Mouse (Mus musculus) neural tube, embryonic 10.5 days (tissue): ENCODE data around the gene Csnk2a1.

Experiments
- DNase-seq: peaks from one replicate; pipeline ENCODE4 v3.0.0-alpha.2; 2017; ENCODE audit warnings: low spot score; ENCODE audit errors: extremely low spot score

The Csnk2a1 gene

DNA sequence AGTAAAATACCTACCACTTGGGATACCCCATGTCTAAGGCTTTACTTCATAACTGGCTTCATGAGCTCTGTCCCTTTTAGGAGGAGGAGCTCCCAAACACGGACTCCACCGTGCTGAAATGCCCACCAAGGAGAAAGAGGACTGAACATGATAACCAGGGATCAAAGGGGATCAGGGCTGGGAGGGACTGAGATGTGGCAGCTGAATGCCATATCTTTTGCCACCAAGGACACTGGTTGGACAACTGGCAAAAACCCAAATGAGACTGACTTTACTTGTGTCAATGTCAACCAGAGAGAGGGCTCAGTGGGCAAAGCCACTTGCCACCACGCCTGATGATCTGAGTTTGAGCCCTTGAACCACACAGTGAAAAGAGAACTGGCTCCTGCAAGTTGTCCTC lies 98.2 kb downstream of the Csnk2a1 start:
- DNase-seq = no peak

DNA sequence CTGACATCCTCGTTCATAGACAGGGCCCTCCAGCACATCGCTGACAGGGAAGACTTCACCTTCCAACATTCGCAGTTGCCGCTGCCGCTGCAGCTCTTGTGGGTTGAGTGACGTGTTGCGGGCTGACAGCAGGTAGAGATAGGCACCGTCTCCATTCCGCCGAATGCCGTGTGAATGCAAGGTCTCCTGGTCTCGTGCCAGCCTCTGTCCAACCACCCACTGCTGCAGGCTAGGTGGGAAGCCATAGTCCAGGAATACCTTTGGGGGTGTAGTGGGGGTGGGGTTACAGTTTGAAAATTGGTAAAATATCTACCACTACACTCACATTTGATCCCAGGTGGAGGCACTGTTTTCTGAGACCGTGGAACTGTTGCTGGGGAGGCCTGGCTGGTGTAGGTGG lies 99.5 kb downstream of the Csnk2a1 start:
- DNase-seq = no peak

DNA sequence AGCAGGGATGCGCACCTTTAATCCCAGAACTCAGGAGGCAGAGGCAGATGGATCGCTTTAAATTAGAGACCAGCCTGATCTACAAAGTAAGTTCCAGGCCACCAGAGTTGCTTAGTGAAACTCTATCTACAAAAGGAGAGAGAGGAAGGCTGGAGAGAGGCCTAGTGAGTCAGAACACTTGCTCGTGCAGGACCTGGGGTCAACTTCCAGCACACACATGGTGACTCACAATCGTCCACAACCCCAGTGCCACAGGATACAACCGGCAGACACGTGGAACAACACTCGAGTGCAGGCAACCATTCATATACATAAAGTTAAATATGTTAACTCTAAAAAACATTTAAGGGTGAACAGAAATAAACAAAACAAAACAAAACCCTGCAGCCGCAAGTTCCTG lies 100.0 kb downstream of the Csnk2a1 start:
- no peak for DNase-seq

DNA sequence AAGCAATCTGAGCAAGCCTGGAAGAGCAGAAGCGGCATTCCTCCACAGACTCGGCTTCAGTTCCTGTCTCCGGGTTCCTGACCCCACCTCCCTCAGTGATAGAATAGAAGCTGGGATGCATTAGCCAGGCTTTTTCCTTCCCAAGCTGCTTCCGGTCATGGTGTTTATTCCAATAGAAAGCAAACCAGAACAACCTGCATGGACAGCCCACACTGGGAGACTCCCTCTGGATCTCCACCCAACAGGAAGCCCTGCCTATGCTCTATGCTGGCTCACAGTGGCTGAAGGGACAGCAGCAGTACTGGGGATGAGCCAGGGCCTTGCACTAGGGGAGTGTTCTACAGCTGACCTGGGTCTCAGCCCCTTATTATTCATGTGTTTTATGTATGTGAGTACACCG lies 101.3 kb downstream of the Csnk2a1 start:
- DNase-seq = no peak

DNA sequence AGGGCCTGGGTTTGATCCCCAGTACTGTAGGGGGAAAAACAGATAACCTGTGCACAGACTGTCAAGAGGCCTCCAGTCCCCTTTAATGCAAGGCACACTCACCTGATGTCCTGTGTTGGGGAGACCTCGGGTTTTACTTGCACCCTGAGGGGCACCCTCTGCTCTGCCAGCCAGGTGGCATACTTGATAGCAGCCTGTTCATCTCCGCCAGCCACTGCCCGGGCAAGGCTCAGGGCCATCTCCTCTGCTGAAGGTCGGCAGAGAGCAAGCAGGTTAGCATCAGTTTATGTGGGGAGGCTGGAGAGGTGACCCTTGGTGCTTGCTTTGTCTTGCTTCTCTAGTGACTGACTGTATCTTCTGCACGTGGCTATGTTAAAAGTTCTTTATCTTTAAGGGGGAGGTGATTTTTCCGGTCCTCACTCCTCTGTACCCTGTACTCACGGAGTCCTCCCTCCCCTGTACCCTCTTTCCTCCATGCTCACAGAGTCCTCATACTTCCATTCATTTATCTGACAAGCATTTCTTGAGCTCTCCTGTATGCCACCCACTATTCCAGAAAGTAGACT lies 104.3 kb downstream of the Csnk2a1 start:
- DNase-seq = no peak
